Mouse (Mus musculus) embryonic facial prominence, embryonic 11.5 days (tissue): ENCODE data around the gene Bpnt1. TPM values are rescaled to one million over a fixed set of nuclear protein-coding genes. Genes with fewer than 3 reads are reported as not detected.

ENCODE experiments used
- ATAC-seq: fragments of 200-750 bp; cut with Nextera tagmentation; replicated peaks from 2 replicates; pipeline ENCODE4 v1.8.0; 2017; ENCODE audit warnings: low read depth; ENCODE audit not compliant: insufficient number of reproducible peaks, low FRiP score, low TSS enrichment
- DNase-seq: peaks from one replicate; pipeline ENCODE4 v3.0.0-alpha.2; 2015; ENCODE audit warnings: low spot score
- H3K27ac ChIP-seq: fragments of 300-500 bp; sonication (generic); replicated peaks from 2 replicates; pipeline ENCODE4 v1.5.1; 2014; ENCODE audit warnings: mild to moderate bottlenecking, low read depth, low read length, control low read depth
- H3K27me3 ChIP-seq: fragments of 300-500 bp; sonication (generic); 2 replicates; pipeline ENCODE4 v1.6.1; 2014; ENCODE audit warnings: mild to moderate bottlenecking, low read length, moderate library complexity, mixed read lengths; ENCODE audit not compliant: control insufficient read depth, insufficient read depth
- H3K36me3 ChIP-seq: fragments of 300-500 bp; sonication (generic); replicated peaks from 2 replicates; pipeline ENCODE4 v1.6.1; 2014; ENCODE audit warnings: low read depth, mild to moderate bottlenecking, low read length, moderate library complexity, mixed read lengths; ENCODE audit not compliant: control insufficient read depth, insufficient read depth
- H3K4me1 ChIP-seq: fragments of 300-500 bp; sonication (generic); 2 replicates; pipeline ENCODE4 v1.6.1; 2014; ENCODE audit warnings: low read length, mixed read lengths; ENCODE audit not compliant: control insufficient read depth, insufficient read depth
- H3K4me2 ChIP-seq: fragments of 300-500 bp; sonication (generic); 2 replicates; pipeline ENCODE4 v1.6.1; 2014; ENCODE audit warnings: low read depth, mild to moderate bottlenecking, control low read depth, low read length, moderate library complexity
- H3K4me3 ChIP-seq: fragments of 300-500 bp; sonication (generic); 2 replicates; pipeline ENCODE4 v1.5.1; 2014; ENCODE audit warnings: low read depth, low read length, control low read depth
- H3K9ac ChIP-seq: fragments of 300-500 bp; sonication (generic); replicated peaks from 2 replicates; pipeline ENCODE4 v1.6.1; 2014; ENCODE audit warnings: mild to moderate bottlenecking, control low read depth, low read length
- H3K9me3 ChIP-seq: fragments of 300-500 bp; sonication (generic); replicated peaks from 2 replicates; pipeline ENCODE4 v1.6.1; 2016; ENCODE audit warnings: mild to moderate bottlenecking, low read length, inconsistent platforms, mixed read lengths; ENCODE audit not compliant: control insufficient read depth
- WGBS: fragments of 180-500 bp; shearing (Covaris S2); extraction: QIAGEN DNeasy Blood & Tissue Kit; methylation state at CpG from one replicate; pipeline ENCODE4 v1.1.7; 2014; 5-methylcytosine and 5-hydroxymethylcytosine counted together
- polyA plus RNA-seq: library from polyadenylated mRNA; unstranded; fragments of >200 nt; fragmentation: Nextera tagmentation; extraction: Ambion mirVana; gene quantifications from 2 replicates; pipeline ENCODE4 v1.2.1, GENCODE M21; 2014

Gene Bpnt1
- polyA plus RNA-seq, 1 experiment from 2014 or later, result 16.5 TPM

DNA sequence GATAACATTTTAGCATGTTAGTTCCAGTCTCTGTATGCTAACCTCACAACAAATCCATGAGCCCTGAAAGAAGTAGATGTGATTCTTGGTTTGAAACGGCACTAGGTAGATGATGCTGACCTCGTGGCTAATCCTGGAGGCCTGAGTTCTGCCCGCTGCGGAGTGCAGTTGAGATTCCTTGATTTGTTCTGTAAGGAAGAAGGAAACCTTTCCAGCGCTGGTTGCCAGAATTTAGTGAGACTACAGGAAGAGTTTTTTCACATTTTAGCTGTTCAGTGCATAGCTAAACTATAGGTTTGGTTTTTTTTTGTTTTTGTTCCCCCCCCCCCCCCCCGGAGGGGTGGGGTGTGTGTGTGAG is 32.2 kb downstream of the Bpnt1 start:
- Histone ChIP-seq H3K27me3 (no peaks in the 10 kb centered on the region), H3K4me3 (peak overlapping the region; percentile 93), H3K4me2 (peak overlapping the region; percentile 44), H3K9me3 (no peaks in the 10 kb centered on the region), H3K9ac (peak overlapping the region; percentile 46; the same call in 1 of the 2 replicates), H3K27ac (no peak overlapping the region), H3K36me3 (no peaks in the 10 kb centered on the region), H3K4me1 (no peaks in the 10 kb centered on the region)
- WGBS, result 50% methylated on average over 6 of the region's 6 CpGs
- ATAC-seq, result no peak
- no peak for DNase-seq

DNA sequence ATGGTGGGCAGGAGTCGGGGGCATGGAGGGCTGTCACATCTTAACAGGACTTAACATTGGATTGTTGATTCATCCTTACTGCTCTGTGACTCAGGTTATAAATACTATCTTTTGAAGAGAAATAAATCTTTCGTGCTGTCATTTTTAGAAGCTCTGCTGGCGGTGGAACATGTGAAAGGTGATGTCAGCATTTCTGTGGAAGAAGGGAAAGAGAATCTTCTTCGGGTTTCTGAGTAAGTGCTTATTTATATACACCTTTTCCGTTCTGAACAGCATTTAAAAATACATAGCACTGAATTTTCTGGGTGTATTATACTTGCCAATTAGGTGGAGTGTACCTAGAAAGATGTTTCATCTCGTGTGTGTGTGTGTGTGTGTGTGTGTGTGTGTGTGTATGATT is 35.4 kb downstream of the Bpnt1 start:
- H3K27ac ChIP-seq, result no peak overlapping the region
- no peaks in the 10 kb centered on the region for H3K9me3 ChIP-seq
- ATAC-seq (no peak), DNase-seq (no peak)
- no peak overlapping the region for H3K9ac ChIP-seq
- no peaks in the 10 kb centered on the region for H3K27me3 ChIP-seq
- WGBS, result 89% methylated on average over 6 of the region's 6 CpGs
- no peak overlapping the region for H3K4me3 ChIP-seq
- no peaks in the 10 kb centered on the region; the same call in 1 of the 2 replicates for H3K36me3 ChIP-seq
- no peaks in the 10 kb centered on the region for H3K4me1 ChIP-seq
- H3K4me2 ChIP-seq, result no peak overlapping the region

DNA sequence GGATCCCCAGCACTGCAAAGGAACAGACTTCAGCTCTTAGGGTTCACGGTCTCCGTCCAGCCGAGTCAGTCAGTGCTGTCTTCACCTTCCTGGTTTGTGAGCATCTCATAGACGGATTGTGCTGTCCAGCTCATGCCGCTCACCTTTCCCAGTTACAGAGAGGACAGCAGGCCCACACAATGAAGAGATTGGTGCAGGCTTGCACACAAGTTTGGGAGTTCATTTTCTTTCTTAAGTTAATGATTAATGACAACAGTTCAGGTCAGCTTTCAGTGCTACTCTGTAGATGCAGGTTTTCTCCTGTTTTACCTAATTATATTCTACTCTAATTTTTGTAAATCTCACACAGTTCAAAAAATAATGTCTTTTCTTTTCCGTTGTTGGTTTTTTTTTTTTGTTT is 38.0 kb downstream of the Bpnt1 start:
- DNase-seq (no peak), ATAC-seq (no peak)
- Histone ChIP-seq H3K27me3 (no peaks in the 10 kb centered on the region), H3K4me2 (no peak overlapping the region), H3K27ac (no peak overlapping the region), H3K36me3 (peaks cover 5% of the 10 kb centered on the region), H3K9ac (no peak overlapping the region), H3K4me3 (no peak overlapping the region), H3K4me1 (no peaks in the 10 kb centered on the region), H3K9me3 (no peaks in the 10 kb centered on the region)
- 94% methylated on average over 6 of the region's 6 CpGs for WGBS

DNA sequence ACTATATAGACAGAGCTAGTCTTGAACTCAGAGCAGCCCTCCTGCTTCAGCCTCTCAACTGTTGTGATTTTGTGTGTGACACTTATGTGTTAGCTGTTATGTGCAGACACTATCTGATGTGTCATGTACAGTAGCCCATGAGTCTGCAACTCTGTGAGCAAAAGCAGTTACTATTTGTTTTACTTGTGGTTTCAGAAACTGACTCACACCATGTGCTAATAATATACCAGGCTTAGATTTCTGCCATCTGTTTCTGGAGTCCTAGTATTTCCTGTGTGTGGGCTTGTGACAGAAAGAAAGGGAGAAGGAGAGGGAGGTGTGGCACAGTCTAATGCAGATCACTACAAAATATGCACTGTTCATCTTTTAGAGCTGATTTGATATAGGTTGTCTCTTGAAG is 44.4 kb downstream of the Bpnt1 start:
- no peak overlapping the region for H3K4me3 ChIP-seq
- no peak for ATAC-seq
- no peak overlapping the region for H3K4me2 ChIP-seq
- DNase-seq, result no peak
- no peaks in the 10 kb centered on the region for H3K4me1 ChIP-seq
- no peak overlapping the region for H3K9ac ChIP-seq
- H3K36me3 ChIP-seq, result peaks cover 7% of the 10 kb centered on the region
- no peaks in the 10 kb centered on the region for H3K27me3 ChIP-seq
- H3K9me3 ChIP-seq, result no peaks in the 10 kb centered on the region
- H3K27ac ChIP-seq, result no peak overlapping the region

DNA sequence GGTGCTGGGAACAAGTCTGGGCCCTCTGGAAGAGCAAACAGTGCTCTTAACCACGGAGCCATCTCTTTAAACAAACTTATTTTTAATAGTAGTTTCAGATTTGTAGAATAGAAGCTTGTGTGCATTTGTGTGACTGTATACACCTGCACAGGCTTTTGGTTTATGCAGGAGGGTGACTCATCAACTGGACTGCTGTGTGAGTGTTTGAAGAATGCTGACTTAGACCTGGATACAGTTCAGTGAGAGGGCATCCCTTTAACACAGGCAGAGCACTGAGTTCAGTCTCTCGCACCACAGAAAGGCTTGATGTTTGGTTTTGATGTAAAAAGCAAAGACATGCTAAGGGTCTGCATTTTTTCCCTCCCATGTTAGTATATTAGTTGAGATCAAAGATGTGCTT is 45.5 kb downstream of the Bpnt1 start:
- Histone ChIP-seq H3K4me3 (no peak overlapping the region), H3K27me3 (no peaks in the 10 kb centered on the region), H3K27ac (no peak overlapping the region), H3K36me3 (peaks cover 7% of the 10 kb centered on the region), H3K9ac (no peak overlapping the region), H3K4me2 (no peak overlapping the region), H3K9me3 (no peaks in the 10 kb centered on the region), H3K4me1 (no peaks in the 10 kb centered on the region)
- WGBS, result 96% methylated on average over 2 of the region's 2 CpGs
- DNase-seq, result no peak
- ATAC-seq, result no peak

DNA sequence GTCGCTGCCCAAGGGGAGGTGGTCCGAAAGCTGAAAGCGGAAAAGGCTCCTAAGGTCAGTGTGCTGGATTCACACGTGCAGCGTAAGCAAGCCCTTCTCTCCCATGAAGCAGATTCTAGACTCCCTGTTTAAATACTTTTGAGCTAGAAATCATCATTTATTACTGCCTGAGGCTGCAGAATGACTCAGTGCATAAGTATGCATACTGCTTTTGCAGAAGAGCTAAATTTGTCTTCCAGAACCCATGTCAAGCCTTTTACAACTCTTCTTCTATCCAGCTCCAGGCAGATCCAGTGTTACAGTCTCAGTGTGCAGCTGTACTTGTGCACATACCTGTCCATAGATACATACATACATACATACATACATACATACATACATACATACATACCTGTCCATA is 69.7 kb downstream of the Bpnt1 start:
- Histone ChIP-seq H3K4me1 (no peaks in the 10 kb centered on the region), H3K27ac (no peak overlapping the region), H3K36me3 (peaks cover 5% of the 10 kb centered on the region), H3K9me3 (no peaks in the 10 kb centered on the region), H3K4me3 (no peak overlapping the region), H3K27me3 (no peaks in the 10 kb centered on the region), H3K4me2 (no peak overlapping the region), H3K9ac (no peak overlapping the region)
- ATAC-seq (no peak), DNase-seq (no peak)
- 94% methylated on average over 5 of the region's 5 CpGs for WGBS

DNA sequence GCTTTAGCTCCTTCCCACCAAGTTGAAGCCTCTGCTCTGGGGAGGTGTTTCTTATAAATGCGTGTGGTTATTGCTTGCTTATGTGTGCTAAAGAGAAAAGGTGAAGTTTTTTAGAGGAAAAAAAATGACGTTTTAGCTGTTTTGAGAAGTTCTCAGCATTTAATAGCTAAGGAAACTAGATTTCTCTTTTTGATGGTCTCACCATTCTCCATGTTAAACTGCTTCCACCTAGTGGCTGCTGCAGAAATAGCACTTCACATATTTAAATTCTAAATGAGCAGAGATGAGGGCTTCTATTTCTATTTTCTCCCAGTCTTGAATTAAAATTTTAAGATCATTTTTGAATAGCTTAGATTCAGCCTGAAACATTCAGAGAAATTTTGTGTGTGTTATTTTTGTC is 72.1 kb downstream of the Bpnt1 start:
- no peak overlapping the region for H3K4me3 ChIP-seq
- H3K36me3 ChIP-seq, result peaks cover 7% of the 10 kb centered on the region

DNA sequence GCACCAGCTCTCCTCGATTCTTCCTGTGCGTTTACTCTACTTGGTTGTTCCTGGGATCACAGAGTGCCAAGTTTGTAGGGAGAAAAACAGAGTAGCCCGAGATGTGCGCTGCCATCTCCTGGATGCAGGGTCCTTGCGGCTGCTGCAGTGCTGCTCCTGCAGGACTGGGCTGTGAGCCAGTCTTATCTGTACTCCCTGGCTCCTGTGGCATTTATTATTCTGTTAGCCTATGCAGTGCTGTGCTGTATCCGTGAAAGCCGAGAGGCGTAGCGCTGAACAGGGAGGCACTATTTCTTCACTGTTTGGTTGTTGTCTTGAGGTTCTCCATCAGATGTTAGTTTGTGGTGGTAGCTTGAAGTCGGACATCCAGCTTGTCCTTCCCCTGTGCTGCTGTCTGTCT is 74.0 kb downstream of the Bpnt1 start:
- no peaks in the 10 kb centered on the region for H3K4me1 ChIP-seq
- DNase-seq (no peak), ATAC-seq (no peak)
- no peak overlapping the region for H3K9ac ChIP-seq
- no peak overlapping the region for H3K4me2 ChIP-seq
- 95% methylated on average over 10 of the region's 10 CpGs for WGBS
- H3K36me3 ChIP-seq, result peaks cover 7% of the 10 kb centered on the region
- no peaks in the 10 kb centered on the region for H3K27me3 ChIP-seq
- no peak overlapping the region for H3K4me3 ChIP-seq
- no peaks in the 10 kb centered on the region for H3K9me3 ChIP-seq
- no peak overlapping the region for H3K27ac ChIP-seq

More for the DNA sequence above, 72.1 kb downstream of the Bpnt1 start:
- DNase-seq (peak; percentile 69), ATAC-seq (no peak)
- Histone ChIP-seq H3K4me1 (no peaks in the 10 kb centered on the region), H3K9me3 (no peaks in the 10 kb centered on the region), H3K4me2 (no peak overlapping the region), H3K27ac (no peak overlapping the region), H3K9ac (no peak overlapping the region), H3K27me3 (no peaks in the 10 kb centered on the region)
- 36% methylated on average over 2 of the region's 2 CpGs for WGBS
